Mouse (Mus musculus) kidney, postnatal 36 days (tissue): ENCODE data around the gene Rab11fip4.
"Not testable (repeated sequence)": the region's sequence is repeated elsewhere in the genome, so short reads cannot be mapped to it uniquely, and the experiment has no call there.

Source experiments
- DNase-seq, 2 experiments: peaks; one replicate each; pipeline ENCODE4 v3.0.0; 2021 to 2022; ENCODE audit warnings: mixed read lengths in 2 of 2

Gene Rab11fip4

DNA sequence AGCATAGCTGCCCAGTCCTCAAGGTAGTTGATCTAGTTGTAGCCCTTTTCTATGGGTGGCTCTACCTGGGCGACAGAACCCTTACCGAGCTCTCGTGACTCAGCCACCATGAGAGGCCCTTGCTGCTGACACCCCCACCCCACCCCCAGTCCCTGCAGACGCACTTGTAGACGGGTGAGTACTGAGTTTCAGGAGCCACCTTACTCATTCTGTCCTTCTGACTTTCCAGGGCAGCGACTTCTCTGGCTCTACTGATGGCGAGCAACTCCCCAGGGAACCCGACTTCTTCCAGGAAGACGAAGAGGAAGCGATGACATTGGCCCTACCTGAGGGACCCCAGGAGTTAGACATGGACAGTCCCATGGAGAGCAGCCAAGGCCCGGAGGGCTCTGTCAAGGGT lies 89.5 kb downstream of the Rab11fip4 start:
- no peak for DNase-seq

DNA sequence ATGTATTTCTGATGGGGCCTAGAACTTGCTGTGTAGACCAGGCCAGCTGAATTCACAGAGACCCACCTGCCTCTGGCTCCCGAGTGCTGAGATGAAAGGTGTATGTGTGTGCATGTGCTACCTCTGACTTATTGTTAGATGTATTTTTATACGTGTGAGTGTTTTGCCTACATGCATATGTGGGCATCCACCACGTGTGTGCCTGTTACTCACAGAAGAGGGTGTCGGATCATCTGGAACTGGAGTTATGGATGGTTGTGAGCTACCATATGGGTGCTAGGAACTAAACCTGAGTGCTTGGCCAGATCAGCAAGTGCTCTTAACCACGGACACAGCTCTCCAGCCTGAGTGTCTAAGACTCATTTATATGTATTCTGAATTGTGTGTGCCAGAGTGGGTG lies 90.2 kb downstream of the Rab11fip4 start:
- DNase-seq = no peak

DNA sequence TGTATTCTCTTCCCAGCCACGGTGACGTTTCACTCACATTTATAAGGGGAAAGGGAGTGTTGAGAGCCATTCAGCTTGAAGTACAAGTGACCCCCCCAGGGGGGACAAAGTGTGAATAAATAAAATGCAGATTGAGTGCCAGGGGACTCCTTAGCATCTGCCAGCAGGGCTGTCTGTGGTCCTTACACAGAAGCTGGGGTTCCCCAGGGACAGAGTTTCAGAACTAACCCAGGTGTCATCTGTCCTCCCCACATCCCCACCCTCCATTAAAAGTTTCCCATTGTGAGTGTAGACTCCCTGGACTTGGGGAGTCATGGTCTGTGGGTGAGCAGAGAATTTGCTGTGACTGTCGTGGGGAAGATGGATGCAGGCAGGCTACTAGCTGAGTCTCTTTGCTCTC lies 90.8 kb downstream of the Rab11fip4 start:
- DNase-seq = no peak

DNA sequence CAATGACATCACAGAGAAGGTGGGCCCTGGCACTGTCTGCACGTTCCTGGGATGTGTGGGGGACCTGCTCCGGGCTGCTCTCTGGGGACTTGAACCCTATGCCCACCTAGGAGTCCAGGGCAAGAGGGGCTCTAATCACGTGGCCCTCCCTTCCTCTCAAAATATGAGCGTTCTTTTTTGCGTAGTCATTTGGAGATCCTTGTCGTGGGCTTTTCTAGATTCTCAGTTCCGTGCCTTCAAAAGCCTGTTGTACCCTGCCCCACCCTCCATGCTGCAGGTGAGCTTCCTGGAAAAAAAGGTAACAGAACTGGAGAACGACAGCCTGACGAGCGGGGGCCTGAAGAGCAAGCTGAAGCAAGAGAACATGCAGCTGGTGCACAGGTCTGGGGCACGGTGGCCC lies 94.1 kb downstream of the Rab11fip4 start:
- no peak for DNase-seq

DNA sequence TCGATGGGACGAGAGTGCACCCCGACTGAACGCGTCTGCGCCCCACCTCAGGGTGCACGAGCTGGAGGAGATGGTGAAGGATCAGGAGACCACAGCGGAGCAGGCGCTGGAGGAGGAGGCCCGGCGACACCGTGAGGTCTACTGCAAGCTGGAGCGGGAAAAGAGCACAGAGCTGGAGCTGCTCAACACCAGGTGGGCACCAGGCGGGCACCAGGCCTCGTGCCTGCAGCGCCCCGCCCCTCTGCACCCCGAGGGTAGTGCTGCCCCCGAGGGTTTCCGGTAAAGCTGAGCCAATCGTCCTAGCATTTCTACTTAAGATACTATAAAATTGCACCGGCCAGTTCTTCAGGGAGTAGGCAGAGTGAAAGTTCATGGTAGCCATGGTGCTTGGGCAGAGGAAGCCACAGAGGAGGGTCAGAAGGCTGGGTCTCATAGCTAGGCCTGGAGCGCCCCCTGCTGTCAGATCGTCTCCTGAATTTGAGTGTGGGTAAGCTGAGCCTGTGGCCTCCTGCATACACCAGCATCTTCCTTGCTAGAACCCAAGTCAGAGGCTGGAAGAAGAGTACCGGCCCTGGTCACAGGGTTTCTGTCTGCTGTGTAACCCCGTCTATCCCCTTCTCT lies 95.6 kb downstream of the Rab11fip4 start:
- peak; percentile 89 to 96 for DNase-seq

DNA sequence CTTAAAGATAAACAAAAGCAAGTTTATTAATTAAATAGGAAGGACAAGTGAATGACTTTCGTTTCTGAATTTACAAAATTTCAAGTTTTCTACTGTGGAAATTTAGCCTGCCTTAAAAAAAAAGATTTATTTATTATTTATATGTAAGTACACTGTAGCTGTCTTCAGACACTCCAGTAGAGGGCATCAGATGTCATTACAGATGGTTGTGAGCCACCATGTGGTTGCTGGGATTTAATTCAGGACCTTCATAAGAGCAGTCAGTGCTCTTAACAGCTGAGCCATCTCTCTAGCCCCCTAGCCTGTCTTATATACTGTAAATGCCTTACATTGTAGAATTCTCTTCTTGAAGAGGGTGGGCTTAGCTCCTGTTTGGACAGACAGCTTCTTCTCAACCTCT lies 98.9 kb downstream of the Rab11fip4 start:
- DNase-seq = no peak

DNA sequence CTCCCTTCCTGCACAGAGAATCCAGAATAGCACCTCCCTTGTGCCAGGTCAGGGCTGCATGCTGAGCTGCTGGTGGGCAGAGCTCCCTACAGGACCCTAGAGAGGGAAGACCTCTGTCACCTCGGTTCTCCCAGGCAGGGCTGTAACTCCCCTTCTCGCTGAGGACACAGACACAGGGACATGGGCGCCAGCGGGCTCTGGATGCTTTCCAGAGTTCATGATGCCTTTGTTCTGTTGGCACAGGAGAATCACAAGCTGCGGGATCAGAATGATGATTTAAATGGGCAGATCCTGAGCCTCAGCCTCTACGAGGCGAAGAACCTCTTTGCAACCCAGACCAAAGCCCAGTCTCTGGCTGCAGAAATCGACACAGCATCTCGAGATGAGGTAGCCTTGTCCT lies 100.5 kb downstream of the Rab11fip4 start:
- no peak for DNase-seq

DNA sequence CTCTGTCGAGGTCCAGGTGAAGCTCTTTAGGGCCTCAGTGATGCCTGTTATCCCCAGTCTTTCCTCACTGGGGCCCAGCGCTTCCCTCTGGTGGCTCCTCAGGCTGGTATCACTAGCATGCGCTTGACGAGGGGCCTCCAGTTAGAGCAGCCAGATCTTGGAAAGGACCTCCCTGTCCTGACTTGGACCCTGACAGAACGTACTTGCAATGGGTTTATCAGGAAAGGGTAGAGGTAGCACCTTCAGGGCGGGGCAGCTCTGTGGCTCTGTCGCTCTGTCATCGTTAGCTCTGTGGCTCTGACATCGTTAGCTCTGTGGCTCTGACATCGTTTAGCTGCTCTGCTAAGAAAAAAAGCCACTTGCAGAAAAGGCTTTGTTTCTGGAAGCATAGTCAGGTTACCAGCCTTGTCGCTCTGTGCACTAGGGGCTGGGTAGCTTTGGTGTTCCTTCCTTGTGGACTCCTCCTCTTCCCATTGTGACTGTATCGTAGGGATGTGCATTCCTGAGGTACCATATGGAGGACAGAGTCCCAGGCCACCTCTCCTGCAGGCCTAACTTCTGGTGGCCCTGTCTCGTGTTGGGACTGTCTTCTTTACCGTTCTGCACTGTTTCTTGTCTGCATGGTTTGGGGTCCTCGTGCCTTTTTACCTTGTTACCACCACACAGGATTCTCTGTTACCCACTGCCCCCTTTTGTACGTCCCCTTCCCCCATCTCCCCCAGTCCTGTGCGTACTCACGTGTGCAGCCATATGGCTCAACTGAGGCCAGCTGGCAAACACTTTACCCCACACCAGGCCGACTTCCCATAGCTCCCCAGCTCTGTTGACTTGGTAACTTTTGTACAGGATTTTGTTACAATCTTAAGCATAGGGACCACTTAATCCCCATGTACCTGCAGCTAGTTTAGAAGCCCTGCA lies 105.6 kb downstream of the Rab11fip4 start:
- no peak for DNase-seq

DNA sequence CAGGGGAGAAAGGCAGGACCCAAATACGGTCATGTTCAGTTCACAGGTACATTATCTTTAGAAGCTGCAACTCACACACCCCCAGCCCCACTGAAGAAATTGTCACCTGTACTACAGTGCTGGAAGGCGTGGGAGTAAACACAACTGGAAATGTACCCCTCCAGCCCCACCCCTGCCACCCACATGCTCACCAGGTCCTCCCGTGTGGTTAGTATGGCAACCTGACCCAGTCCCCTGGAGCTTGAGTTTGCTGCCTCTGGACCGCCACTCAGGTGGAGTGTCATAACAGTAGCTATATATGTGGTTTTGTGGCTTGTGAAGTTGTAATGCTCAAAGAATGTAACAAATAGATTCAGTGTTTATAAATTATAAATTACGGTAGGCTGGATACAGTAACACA lies 107.1 kb downstream of the Rab11fip4 start:
- DNase-seq = no peak

DNA sequence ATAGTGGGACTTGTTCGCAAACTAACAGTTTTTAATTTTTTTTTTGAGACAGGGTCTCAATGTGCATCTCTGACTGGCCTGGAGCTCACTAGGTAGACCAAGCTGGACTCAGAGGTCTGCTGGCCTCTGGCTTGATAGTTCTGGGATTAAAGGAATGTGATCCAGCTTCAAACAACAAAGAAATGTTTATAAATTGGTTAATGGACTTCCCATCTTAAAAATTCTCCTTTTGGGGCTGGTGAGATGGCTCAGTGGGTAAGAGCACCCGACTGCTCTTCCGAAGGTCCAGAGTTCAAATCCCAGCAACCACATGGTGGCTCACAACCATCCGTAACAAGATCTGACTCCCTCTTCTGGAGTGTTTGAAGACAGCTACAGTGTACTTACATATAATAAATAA lies 107.5 kb downstream of the Rab11fip4 start:
- DNase-seq = not testable (repeated sequence)

DNA sequence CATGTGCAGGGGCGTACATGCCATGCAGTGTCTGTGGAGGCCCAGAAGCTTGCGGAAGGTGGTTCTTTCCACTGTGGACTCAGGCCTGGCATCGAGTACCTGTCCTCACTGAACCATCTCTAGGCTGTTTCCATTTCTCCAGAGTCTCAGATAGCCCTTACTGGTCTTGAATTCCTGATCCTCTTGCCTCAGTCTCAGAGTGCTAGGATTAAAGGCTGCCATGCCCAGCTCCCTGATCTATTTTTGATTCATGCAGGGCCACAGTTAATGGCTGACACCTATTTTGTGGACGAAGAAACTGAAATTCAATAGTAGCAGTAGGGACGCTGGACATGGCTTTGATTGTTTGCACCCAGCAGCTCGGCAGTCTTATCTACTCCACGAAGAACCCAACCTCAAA lies 110.5 kb downstream of the Rab11fip4 start:
- no peak for DNase-seq

DNA sequence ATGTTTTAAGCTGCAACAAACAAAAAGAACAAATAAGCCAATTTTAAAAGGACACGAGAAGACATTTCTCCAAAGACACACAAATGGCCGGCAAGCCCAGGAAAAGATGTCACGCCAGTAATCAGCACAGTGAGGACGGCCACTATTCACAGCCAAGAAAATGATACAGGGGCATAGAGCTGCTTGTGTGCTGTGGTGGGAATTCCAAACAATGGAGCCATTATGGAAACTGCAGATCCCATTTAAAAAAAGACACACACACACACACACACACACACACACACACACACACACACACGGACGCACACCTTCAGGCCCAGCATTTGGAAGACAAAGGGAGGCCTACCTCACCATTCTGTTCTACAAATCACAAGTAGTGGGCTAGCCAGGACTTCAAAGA lies 111.1 kb downstream of the Rab11fip4 start:
- no peak for DNase-seq

DNA sequence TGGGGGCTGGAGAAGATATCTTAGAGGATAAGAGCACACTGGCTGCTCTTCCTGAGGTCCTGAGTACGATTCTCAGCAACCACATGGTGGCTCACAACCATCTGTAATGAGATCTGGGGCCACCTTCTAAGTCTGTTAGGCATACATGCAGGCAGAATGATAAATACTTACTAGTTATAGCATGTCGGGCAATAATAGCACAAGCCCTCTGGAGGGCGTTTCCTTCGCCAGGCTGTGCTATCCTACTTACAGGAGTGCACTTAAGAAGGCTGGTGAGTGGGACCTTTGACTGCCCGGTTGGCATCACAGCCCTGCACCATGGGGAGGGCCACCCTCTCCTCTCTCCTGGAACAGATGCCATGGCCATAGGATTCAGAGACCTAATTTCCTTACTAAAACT lies 112.4 kb downstream of the Rab11fip4 start:
- peak; percentile 43 to 56 for DNase-seq

DNA sequence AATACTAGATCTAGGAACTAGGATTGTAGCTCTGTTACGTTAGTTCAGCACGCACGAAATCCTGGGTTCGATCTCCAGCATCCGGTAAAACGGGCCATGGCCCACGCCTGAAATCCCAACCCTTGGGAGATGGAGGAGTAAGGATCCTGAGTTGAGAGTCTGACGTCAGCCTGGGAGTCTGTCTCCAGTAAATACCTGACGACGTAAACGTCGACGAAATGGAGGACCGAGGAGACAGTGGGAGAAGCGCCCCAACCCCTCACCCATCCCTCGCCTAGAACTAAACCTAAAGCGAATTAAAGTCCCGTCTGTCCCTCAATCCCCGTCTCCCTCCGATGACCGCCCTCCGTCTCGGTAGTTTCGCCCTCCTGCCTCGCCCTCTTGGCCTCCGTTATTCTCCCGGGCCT lies 112.9 kb downstream of the Rab11fip4 start:
- peak in 1 of 2 experiments; percentile 39 for DNase-seq

DNA sequence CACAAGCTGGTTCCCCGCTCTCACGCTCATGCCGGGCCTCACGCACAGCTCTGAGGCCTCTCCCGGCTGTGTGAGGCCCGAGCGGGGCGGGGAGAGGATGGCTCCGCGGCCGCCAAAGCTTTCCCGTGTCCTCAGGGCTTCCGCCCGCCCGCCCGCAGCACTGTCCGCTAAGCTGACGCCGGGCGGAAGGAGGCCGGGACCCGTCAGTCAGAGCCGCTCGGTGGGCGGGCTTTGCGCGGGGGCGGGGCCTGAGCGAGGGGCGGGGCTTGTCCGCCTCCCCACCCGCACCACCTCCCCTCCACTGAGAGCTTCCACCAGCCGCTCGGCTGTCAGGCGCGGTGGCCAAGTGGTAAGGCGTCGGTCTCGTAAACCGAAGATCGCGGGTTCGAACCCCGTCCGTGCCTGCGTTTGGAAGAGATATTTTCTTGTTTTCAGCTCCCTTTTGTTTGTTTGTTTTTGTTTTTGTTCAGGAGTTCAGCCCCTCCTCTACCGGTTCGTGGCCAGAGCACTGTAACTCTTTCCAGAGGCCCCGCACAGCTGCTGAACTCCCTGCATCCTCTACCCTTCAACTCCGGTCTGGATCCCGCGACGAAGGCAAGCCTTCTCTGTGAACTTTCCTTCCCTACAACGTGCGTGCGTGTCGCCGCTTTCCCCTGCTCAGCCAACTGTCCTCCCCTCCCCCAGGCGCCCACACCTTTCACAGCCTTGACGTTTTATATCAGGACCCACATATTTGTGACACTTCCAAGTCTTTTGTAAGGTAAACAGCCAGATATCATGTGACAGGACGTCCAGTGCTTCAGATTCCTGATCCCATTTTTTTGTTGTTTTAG lies 113.5 kb downstream of the Rab11fip4 start:
- peak; percentile 95 to 97 for DNase-seq

DNA sequence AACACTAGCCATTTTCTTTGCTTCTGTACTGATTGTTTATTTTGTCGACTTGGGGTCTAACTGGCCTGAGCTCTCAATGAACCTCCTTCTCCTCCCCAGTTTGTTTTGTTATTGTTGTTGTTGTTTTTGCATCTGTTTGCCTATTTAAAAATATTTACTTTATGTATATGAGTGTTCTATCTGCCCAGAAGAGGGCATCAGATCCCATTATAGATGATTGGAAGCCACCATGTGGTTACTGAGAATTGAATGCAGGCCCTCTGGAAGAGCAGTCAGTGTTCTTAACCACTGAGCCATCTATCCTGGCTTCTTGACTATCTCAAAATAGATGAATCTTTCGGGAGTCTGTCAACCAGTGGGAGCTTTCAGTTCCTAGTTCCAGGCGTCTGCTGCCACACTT lies 116.1 kb downstream of the Rab11fip4 start:
- no peak for DNase-seq

DNA sequence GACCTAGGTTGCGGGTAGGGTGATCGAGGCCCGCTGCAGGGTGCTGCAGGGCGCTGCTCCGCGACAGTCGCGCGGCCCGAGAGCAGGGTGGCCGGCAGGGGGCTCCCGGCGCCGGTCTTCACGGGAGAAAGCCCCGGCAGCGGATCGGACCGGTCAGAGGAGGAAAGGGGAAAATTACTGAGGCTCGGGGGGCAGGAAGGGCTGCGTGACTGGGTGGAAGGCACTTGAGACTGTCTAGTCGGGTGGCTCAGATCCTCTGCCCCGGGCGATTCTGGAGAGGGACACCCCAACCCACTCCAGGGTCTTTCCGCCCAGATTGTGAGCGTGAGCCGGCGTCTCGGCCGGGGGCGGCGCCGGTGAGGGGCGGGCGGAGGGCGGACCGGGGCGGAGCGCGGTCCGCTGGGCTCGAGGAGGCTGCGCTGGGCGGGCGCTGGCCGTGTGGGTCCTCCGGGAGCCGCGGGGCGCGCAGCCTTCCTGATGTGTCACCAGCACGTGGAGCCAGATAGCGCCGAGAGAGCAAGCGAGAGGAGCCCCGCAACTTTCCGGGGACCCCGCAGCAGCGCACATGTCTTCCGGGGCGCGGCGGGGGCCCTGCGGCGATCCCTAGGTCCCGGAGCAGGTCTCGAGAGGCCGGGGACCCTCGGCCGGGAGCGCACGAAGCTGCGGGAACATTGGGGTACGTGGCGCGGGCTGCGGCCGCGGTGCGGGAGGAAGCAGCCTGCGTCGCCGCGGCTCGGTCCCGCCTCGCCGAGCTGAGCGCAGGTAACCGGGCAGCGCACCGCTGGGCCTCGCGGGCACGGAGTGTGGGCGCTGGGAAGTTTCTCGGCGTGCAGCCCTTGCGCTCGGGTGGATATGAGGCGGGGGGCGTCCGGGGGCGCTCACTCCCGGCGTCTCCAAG lies 120.1 kb downstream of the Rab11fip4 start:
- peak; percentile 87 to 94 for DNase-seq

DNA sequence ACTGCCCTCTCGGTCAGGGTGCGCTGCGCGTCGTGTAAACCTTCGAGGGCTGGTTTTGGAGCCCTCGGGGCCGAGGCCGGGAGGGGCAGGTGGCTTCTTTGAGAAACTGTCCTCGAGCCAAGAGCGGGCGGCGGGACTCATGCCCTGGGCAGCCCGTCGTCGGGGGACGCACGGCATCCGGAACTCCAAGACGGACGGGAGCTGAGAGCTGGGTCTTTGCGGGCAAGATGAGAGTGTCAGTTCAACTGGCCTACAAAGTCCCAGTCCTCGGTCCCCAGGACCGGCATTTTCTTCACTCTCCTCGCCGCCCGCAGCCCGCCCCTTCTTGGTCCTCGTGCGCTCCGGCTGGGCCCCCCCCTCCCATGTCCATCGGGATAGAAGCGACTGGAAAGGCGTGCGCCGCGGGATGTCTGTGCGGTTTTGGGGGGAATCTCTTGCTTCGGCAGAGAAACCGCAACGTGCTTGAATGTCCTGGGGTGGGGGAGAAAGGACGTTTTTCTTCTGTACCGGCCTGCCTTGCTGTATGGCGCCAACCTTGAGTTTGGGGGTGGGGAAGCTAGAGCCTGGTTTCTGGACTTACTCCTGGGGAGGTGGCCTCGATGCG lies 120.9 kb downstream of the Rab11fip4 start:
- peak in 1 of 2 experiments; percentile 65 for DNase-seq

DNA sequence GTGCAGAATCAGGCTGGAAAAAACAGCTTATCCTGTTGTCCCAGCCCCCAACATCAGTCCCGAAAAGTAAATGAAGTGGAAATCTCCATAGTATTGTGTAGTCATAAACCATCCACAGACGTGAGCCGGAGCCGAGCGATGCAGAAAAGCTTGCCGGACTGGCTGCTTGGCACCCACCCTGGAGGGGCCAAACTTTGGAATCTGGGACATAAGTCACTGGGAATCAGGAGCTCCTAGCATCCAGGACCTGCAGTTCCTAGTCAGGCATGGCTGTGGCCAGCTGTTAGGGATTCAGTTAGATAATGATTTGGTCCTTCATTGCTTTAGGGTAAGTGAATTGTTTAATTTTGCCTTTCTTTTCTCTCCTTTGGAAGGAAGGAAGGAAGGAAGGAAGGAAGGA lies 122.2 kb downstream of the Rab11fip4 start:
- DNase-seq = peak; percentile 75 to 78

DNA sequence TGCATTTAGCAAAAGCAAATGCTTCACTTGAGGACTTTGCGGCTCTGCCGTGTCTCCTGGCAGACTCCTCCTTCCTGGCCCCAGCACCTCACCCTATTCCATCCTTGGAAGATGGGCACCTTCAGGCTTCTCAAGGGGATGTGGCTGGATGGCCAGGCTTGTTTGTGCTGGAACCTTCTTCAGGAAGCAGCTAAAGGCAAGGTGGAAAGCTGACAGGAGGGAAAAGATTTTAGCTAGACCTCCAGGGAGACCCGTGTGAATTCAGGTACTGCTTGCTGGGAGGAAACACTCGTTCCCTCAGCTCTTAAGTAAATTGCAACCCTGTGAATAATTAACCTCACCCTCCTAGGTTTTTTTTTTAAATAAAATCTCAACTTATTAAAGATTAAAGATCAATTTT lies 122.7 kb downstream of the Rab11fip4 start:
- DNase-seq = no peak

DNA sequence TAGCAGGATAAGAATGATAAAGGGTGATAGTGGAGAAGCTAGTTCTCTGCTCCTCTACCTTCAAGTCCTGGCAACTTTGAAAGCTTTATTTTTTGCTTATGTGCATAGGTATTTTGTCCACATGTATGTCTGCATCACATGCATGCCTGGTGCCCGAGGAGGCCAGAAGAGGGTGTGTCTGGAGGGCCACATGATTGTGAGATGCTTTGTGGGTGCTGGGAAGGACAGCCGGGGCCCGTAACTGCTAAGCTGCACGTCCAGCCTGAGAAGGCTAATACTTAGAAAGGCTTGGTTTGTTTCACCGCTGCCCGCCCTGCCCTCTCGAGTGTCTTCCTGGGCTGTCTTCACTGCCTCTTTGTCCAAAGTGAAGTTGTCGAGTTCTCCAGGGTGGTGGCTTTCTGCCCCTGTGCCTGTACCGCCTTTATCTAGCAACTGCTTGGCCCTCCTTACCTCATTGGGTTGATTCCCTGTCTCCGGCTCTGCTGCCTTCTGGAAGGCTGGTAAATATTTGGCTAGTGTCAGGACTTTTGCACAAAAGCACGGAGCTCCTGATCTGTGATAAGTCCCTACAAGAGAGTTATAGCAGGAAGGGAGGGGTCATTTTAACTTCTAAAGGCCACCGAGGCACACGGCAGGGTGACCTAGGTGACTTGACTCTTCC lies 123.2 kb downstream of the Rab11fip4 start:
- peak; percentile 43 to 62 for DNase-seq
